Mouse (Mus musculus) embryonic fibroblast, embryonic 13.5 days (primary cell): ENCODE data around the gene Pinlyp.

Experiments
- CTCF ChIP-seq: IDR thresholded peaks from 2 replicates; pipeline ENCODE4 v1.5.1; 2011; ENCODE audit warnings: mild to moderate bottlenecking, control low read depth, low read length, moderate library complexity, borderline replicate concordance; ENCODE audit not compliant: insufficient read depth
- POLR2A ChIP-seq: IDR thresholded peaks from 2 replicates; pipeline ENCODE4 v1.6.1; 2011; ENCODE audit warnings: low read depth, mild to moderate bottlenecking, control low read depth, low read length, moderate library complexity

GRCm38 (mm10) chr7:24593621-24594308, 47.8 kb upstream of the Pinlyp start:
- TF ChIP-seq CTCF (no peak), POLR2A (peak; percentile 92)
